Mouse (Mus musculus) forebrain, embryonic 11.5 days (tissue): ENCODE data around the gene Zbtb8os. TPM values are rescaled to one million over a fixed set of nuclear protein-coding genes. Genes with fewer than 3 reads are reported as not detected.
"Not testable (repeated sequence)": the region's sequence is repeated elsewhere in the genome, so short reads cannot be mapped to it uniquely, and the experiment has no call there.

ENCODE experiments used
- ATAC-seq: fragments of 200-750 bp; cut with Nextera tagmentation; replicated peaks from 2 replicates; pipeline ENCODE4 v1.8.0; 2017; ENCODE audit warnings: moderate TSS enrichment; ENCODE audit not compliant: low FRiP score
- DNase-seq: peaks from one replicate; pipeline ENCODE4 v3.0.0-alpha.2; 2017; ENCODE audit warnings: low spot score
- H3K27ac ChIP-seq: fragments of 300-500 bp; sonication (generic); 2 replicates; pipeline ENCODE4 v1.5.1; 2014; ENCODE audit warnings: low read depth, low read length
- H3K27me3 ChIP-seq: fragments of 300-500 bp; sonication (generic); 2 replicates; pipeline ENCODE4 v1.6.1; 2014; ENCODE audit warnings: mild to moderate bottlenecking, low read length, mixed read lengths; ENCODE audit not compliant: control insufficient read depth, insufficient read depth
- H3K36me3 ChIP-seq: fragments of 300-500 bp; sonication (generic); 2 replicates; pipeline ENCODE4 v1.6.1; 2014; ENCODE audit warnings: mild to moderate bottlenecking, low read length, moderate library complexity, mixed read lengths; ENCODE audit not compliant: control insufficient read depth, insufficient read depth
- H3K4me1 ChIP-seq: fragments of 300-500 bp; sonication (generic); replicated peaks from 2 replicates; pipeline ENCODE4 v1.6.1; 2014; ENCODE audit warnings: low read length, mixed read lengths; ENCODE audit not compliant: control insufficient read depth, insufficient read depth
- H3K4me2 ChIP-seq: fragments of 300-500 bp; sonication (generic); 2 replicates; pipeline ENCODE4 v1.6.1; 2014; ENCODE audit warnings: low read depth, mild to moderate bottlenecking, low read length, moderate library complexity, mixed read lengths; ENCODE audit not compliant: severe bottlenecking
- H3K4me3 ChIP-seq: fragments of 300-500 bp; sonication (generic); 2 replicates; pipeline ENCODE4 v1.5.1; 2014; ENCODE audit warnings: low read depth, low read length
- H3K9ac ChIP-seq: fragments of 300-500 bp; sonication (generic); 2 replicates; pipeline ENCODE4 v1.6.1; 2014; ENCODE audit warnings: low read length
- H3K9me3 ChIP-seq: fragments of 300-500 bp; sonication (generic); 2 replicates; pipeline ENCODE4 v1.6.1; 2016; ENCODE audit warnings: low read length, mixed read lengths; ENCODE audit not compliant: control insufficient read depth
- WGBS: fragments of 180-500 bp; shearing (Covaris S2); extraction: QIAGEN DNeasy Blood & Tissue Kit; methylation state at CpG from one replicate; pipeline ENCODE4 v1.1.7; 2014; 5-methylcytosine and 5-hydroxymethylcytosine counted together
- polyA plus RNA-seq: library from polyadenylated mRNA; unstranded; fragments of >200 nt; fragmentation: Nextera tagmentation; extraction: Ambion mirVana; gene quantifications from 2 replicates; pipeline ENCODE4 v1.2.1, GENCODE M21; 2014

The Zbtb8os gene
- polyA plus RNA-seq, 1 experiment from 2014 or later: 44.9 TPM

DNA sequence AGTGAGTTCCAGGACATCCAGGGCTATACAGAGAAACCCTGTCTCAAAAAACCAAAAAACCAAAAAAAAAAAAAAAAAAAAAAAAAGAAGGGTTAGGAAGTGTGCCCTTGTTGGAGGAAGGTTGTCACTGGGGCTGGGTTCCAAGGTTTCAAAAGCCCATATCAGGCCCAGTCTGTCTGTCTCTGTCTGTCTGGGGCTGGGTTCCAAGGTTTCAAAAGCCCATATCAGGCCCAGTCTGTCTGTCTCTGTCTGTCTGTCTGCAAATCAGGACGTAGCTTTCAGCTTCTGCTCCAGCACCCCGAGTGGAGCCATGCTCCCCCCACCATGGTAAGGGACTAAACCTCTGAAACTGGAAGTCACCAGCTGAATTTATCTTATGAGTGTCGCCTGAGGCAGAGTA lies 26.7 kb downstream of the Zbtb8os start:
- ATAC-seq, H3K4me1 ChIP-seq, DNase-seq, H3K27me3 ChIP-seq, H3K4me2 ChIP-seq, H3K36me3 ChIP-seq, H3K4me3 ChIP-seq, H3K9me3 ChIP-seq, H3K9ac ChIP-seq, H3K27ac ChIP-seq: not testable (repeated sequence)
- 73% methylated on average over 3 of the region's 3 CpGs for WGBS

DNA sequence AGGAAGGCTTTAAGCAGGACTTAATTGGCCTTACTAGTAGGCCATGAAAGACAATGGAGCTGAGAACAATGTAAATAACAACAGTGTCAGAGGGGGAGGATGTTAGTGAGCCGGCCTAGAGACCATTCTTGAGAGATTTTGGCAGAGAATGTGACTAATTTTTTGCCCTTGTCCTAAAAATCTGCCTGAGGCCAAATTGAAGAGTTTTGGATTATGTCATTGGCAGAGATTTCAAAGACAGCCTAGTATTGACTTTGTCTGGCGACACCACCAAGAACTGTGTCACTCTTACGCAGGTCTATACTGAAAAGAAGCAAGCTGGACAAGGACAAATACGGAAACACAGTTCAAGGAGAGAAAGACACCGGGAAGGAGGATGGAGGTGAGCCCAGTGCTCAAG lies 27.3 kb downstream of the Zbtb8os start:
- 70% methylated on average over 5 of the region's 5 CpGs for WGBS
- Histone ChIP-seq H3K9me3 (no peaks in the 10 kb centered on the region), H3K4me3 (no peak overlapping the region), H3K9ac (no peak overlapping the region), H3K36me3 (no peaks in the 10 kb centered on the region), H3K27me3 (no peaks in the 10 kb centered on the region), H3K4me2 (no peak overlapping the region), H3K27ac (no peak overlapping the region), H3K4me1 (no peaks in the 10 kb centered on the region)
- no peak for DNase-seq
- ATAC-seq: no peak

DNA sequence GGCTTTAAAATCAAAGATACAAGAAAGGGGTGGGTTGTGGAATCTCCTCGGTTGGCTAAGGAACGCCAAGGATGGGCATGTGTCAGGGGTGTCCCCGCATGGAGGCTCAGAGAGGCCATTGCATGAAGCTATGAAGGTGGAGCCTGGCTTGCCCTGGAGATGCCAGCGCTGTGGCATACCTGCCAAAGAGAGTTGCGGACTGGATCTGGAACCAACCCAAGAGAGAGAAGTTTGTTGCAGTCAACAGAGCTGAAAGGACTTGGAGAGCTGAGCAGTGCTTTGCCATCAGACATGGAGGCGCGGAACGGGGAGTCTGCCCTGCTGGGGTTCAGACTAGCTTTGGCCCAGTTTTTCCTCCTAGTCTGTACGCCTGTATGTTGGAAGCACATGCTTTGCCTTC lies 28.0 kb downstream of the Zbtb8os start:
- Histone ChIP-seq H3K4me2 (no peak overlapping the region), H3K9me3 (no peaks in the 10 kb centered on the region), H3K9ac (no peak overlapping the region), H3K27me3 (no peaks in the 10 kb centered on the region), H3K27ac (no peak overlapping the region), H3K4me3 (no peak overlapping the region), H3K4me1 (no peaks in the 10 kb centered on the region), H3K36me3 (no peaks in the 10 kb centered on the region)
- DNase-seq (no peak), ATAC-seq (no peak)
- WGBS: 94% methylated on average over 9 of the region's 9 CpGs

DNA sequence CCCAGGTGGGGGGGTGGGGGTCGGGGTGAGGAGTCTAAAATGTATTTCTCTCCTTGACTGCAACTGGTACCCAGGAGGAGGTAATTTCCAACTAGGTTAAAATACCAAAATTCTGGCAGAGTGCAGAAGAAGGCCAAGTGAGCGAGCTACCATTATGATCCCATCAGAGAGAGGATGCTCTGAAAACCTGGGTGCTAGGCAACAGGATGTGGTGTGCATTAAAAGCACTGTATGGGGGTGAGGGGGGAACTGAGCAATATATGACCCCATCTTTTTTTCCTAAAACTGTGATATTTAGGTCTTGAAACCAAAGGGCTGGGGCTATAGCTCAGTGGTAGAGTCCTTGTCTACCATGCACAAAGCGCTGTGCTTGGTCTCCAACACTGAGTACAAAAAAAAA lies 28.9 kb downstream of the Zbtb8os start:
- Histone ChIP-seq H3K9ac (no peak overlapping the region), H3K27ac (no peak overlapping the region)
- WGBS: 87% methylated on average over 3 of the region's 3 CpGs

DNA sequence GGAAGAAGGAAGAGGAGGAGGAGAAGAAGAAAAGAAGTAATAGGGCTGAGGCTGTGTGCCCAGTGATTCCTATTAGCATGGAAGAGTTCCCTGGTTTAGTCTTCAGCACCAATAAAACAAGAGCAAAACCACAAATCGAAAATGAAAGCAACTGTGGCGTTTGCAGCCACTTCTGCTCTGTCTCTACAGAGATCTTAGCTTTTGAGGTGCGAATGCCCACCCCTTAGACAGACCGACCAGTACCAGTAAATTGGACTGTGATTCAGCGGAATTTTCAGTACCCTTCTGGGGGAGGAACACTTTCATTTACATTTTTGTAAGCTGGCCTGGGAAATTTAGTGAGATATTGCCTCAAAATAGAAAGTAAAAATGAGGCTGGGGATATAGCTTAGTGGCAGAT lies 29.7 kb downstream of the Zbtb8os start:
- no peak overlapping the region for H3K4me3 ChIP-seq
- WGBS: 88% methylated on average over 5 of the region's 5 CpGs
- DNase-seq (no peak), ATAC-seq (no peak)
- no peak overlapping the region for H3K9ac ChIP-seq
- H3K27ac ChIP-seq: no peak overlapping the region
- no peaks in the 10 kb centered on the region for H3K4me1 ChIP-seq
- H3K36me3 ChIP-seq: no peaks in the 10 kb centered on the region
- no peaks in the 10 kb centered on the region for H3K27me3 ChIP-seq
- no peaks in the 10 kb centered on the region for H3K9me3 ChIP-seq
- H3K4me2 ChIP-seq: no peak overlapping the region

More for the DNA sequence above, 28.9 kb downstream of the Zbtb8os start:
- ATAC-seq (no peak), DNase-seq (no peak)
- Histone ChIP-seq H3K4me2 (no peak overlapping the region), H3K27me3 (no peaks in the 10 kb centered on the region), H3K36me3 (no peaks in the 10 kb centered on the region), H3K9me3 (no peaks in the 10 kb centered on the region), H3K4me3 (no peak overlapping the region), H3K4me1 (no peaks in the 10 kb centered on the region)

DNA sequence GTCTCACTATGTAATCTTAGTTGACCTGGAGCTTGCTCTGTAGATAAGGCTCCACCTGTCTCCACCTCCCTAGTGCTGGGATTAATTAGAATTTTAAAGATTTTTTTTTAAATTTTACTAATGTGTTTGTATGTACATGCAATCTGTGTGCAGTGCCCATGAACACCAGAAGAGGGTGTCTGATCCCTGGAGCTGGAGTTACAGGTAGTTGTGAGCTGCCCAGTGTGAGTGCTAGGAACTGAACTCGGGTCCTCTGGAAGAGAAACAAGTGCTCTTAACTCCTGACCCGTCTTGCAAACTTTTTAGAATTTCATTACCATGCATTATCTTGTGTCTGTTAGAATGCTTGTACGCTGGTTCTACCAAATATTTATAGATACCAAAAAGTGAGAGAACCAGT lies 35.9 kb downstream of the Zbtb8os start:
- Histone ChIP-seq H3K4me2 (no peak overlapping the region), H3K9ac (no peak overlapping the region), H3K27me3 (peaks cover 5% of the 10 kb centered on the region), H3K27ac (no peak overlapping the region), H3K36me3 (no peaks in the 10 kb centered on the region), H3K4me3 (no peak overlapping the region), H3K9me3 (no peaks in the 10 kb centered on the region), H3K4me1 (peaks cover 7% of the 10 kb centered on the region; the same call in 1 of the 2 replicates)
- 87% methylated on average over 3 of the region's 3 CpGs for WGBS
- ATAC-seq (no peak), DNase-seq (no peak)

DNA sequence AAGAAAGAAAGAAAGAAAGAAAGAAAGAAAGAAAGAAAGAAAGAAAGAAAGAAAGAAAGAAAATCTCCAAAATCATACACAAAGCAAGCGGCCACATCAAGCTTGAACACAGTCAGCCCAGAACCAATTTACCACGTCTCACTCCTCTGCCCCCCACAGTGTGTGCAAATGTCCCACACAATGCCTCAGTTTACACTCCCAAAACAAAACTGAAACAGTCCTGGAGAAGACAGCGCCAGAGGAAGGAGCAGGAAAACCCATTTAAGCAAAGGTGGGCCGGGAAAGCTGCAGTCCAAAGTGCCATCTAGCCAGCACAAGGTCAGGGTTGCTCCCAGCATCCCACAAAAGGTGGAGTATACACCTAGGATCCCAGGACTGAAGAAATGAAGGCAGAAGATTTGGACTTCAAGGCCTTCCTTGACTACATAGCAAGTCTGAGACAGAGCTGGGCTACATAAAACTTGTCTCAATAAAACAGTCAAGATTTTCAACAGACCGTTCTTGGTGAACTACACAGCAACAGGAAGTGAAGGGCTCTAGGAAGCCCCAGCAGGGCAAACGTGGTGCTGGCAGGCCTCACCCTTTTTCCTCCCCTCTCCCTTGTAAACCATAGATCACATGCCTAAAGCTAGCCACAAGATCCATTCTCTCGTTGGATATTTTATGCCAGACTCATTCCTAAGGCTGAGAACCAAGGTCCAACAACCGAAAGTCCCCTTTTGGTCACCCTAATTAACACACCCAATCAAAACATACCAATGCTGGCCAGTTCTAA lies 37.9 kb downstream of the Zbtb8os start:
- 45% methylated on average over 8 of the region's 8 CpGs for WGBS

DNA sequence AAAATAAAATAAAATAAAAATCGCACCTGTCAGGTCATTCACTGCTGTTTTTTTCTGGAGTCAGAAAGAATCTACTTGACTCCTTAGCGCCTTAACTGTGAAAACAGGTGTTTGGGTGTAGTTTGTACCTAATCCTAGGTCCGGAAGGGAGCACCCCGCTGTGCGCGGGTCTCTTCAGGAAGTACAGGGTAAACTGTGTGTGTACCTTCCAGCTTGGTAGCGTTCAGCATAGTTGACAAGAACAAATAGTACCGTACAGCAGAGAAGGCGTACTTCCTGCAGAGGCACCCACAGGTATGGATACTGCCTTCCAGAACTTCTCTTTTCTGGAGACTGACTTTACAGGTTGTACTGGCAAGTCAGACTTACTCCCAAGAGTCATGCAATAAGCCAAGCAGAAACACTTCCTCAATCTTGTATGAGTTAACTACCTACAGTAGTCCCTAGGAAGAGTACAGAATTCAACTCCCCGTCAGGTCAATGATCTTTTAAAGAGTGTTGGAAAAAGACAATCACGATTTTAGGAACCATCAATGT lies 38.8 kb downstream of the Zbtb8os start:
- Histone ChIP-seq H3K9me3 (no peaks in the 10 kb centered on the region), H3K4me1 (peaks cover 7% of the 10 kb centered on the region; the same call in 1 of the 2 replicates), H3K36me3 (no peaks in the 10 kb centered on the region), H3K27ac (no peak overlapping the region), H3K4me3 (no peak overlapping the region), H3K4me2 (no peak overlapping the region), H3K27me3 (peaks cover 11% of the 10 kb centered on the region), H3K9ac (no peak overlapping the region)
- ATAC-seq (no peak), DNase-seq (no peak)
- WGBS: 41% methylated on average over 11 of the region's 11 CpGs

More for the DNA sequence above, 37.9 kb downstream of the Zbtb8os start:
- ATAC-seq (no peak), DNase-seq (no peak)
- peaks cover 7% of the 10 kb centered on the region for H3K27me3 ChIP-seq
- no peak overlapping the region for H3K4me2 ChIP-seq
- H3K9ac ChIP-seq: no peak overlapping the region
- peaks cover 7% of the 10 kb centered on the region; the same call in 1 of the 2 replicates for H3K4me1 ChIP-seq
- H3K9me3 ChIP-seq: no peaks in the 10 kb centered on the region
- H3K27ac ChIP-seq: no peak overlapping the region
- H3K36me3 ChIP-seq: no peaks in the 10 kb centered on the region
- no peak overlapping the region for H3K4me3 ChIP-seq

DNA sequence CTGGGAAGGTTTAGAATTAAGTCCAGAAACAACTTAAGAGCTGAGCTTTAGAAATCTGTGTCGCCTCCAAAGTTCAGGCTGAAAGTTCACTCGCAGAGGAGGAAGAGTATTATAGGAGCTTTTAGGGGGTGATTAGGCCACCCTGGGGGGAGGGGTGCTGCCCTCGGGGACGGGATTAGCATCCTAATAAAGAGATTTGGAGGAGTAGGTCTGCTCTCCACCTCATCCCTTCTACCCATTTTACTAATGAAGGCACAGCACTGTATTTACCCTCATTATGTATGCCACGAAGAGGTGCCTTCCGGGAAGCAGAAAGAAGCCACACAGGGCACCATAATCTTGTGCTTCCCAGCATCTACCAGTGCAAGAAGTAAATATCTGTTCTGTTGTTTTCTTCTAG lies 39.5 kb downstream of the Zbtb8os start:
- Histone ChIP-seq H3K4me3 (no peak overlapping the region), H3K9me3 (no peaks in the 10 kb centered on the region), H3K4me1 (peaks cover 7% of the 10 kb centered on the region; the same call in 1 of the 2 replicates), H3K36me3 (no peaks in the 10 kb centered on the region), H3K27me3 (peaks cover 11% of the 10 kb centered on the region), H3K9ac (no peak overlapping the region), H3K27ac (no peak overlapping the region), H3K4me2 (no peak overlapping the region)
- ATAC-seq (no peak), DNase-seq (no peak)
- 0% methylated on average over 6 of the region's 6 CpGs for WGBS
